Mouse (Mus musculus) MEL (cell line): ENCODE results near the gene Atf3. TPM values are rescaled to one million over a fixed set of nuclear protein-coding genes. Genes with fewer than 3 reads are reported as not detected.

ENCODE experiments used
- DNase-seq: peaks from one replicate; pipeline ENCODE4 v3.0.0; 2011; ENCODE audit warnings: low read depth, low spot score
- H3K27ac ChIP-seq: 2 replicates; pipeline ENCODE4 v1.5.1; 2012; ENCODE audit warnings: low read depth, mild to moderate bottlenecking, control low read depth, low read length, moderate library complexity; ENCODE audit not compliant: control insufficient read depth
- H3K27me3 ChIP-seq, 2 experiments: fragments of 150-350 bp in 1 of 2; sonication (generic) in 1 of 2; 2 replicates each; pipeline ENCODE4 v1.6.1; 2012; ENCODE audit warnings: low read length in 2 of 2, mild to moderate bottlenecking in 2 of 2, improper control_type of control experiment in 1 of 2, moderate library complexity in 1 of 2; ENCODE audit not compliant: insufficient read depth in 2 of 2, control insufficient read depth in 1 of 2
- H3K36me3 ChIP-seq, 2 experiments: 2 replicates each; pipeline ENCODE4 v1.6.1; 2012 to 2014; ENCODE audit warnings: low read length in 2 of 2, improper control_type of control experiment in 1 of 2, inconsistent platforms in 1 of 2, mild to moderate bottlenecking in 1 of 2; ENCODE audit not compliant: insufficient read depth in 2 of 2, control insufficient read depth in 1 of 2
- H3K4me1 ChIP-seq, 2 experiments: fragments of 150-350 bp in 1 of 2; sonication (generic) in 1 of 2; 2 replicates each; pipeline ENCODE4 v1.6.1; 2012; ENCODE audit warnings: low read length in 2 of 2, improper control_type of control experiment in 1 of 2, mild to moderate bottlenecking in 1 of 2; ENCODE audit not compliant: insufficient read depth in 2 of 2, control insufficient read depth in 1 of 2
- H3K4me3 ChIP-seq, 2 experiments: fragments of 150-350 bp in 1 of 2; sonication (generic) in 1 of 2; 2 replicates each; pipeline ENCODE4 v1.5.1; 2012; ENCODE audit warnings: low read depth in 2 of 2, low read length in 2 of 2, mild to moderate bottlenecking in 2 of 2, moderate library complexity in 2 of 2, control low read depth in 1 of 2, improper control_type of control experiment in 1 of 2; ENCODE audit not compliant: control insufficient read depth in 1 of 2, insufficient read depth in 1 of 2
- H3K79me2 ChIP-seq: 2 replicates; pipeline ENCODE4 v1.6.1; 2012; ENCODE audit warnings: mild to moderate bottlenecking, low read length, moderate library complexity; ENCODE audit not compliant: control insufficient read depth, poor library complexity, insufficient read depth
- H3K9ac ChIP-seq: 2 replicates; pipeline ENCODE4 v1.6.1; 2012; ENCODE audit warnings: low read depth, mild to moderate bottlenecking, control low read depth, low read length, moderate library complexity; ENCODE audit not compliant: control insufficient read depth, poor library complexity, severe bottlenecking
- H3K9me3 ChIP-seq: fragments of 150-350 bp; sonication (generic); replicated peaks from 2 replicates; pipeline ENCODE4 v1.6.1; 2012; ENCODE audit warnings: mild to moderate bottlenecking, low read length, improper control_type of control experiment, moderate library complexity; ENCODE audit not compliant: insufficient read depth
- BHLHE40 ChIP-seq: IDR thresholded peaks from 2 replicates; pipeline ENCODE4 v1.6.1; 2012; ENCODE audit warnings: low read depth, mild to moderate bottlenecking, inconsistent platforms, low read length, improper control_type of control experiment, borderline replicate concordance
- CHD2 ChIP-seq: IDR thresholded peaks from 2 replicates; pipeline ENCODE4 v1.6.1; 2011; ENCODE audit warnings: low read length, improper control_type of control experiment
- ELF1 ChIP-seq: IDR thresholded peaks from 2 replicates; pipeline ENCODE4 v1.6.1; 2014; ENCODE audit warnings: low read depth, mild to moderate bottlenecking, inconsistent platforms, low read length, improper control_type of control experiment, moderate library complexity
- ETS1 ChIP-seq: IDR thresholded peaks from 2 replicates; pipeline ENCODE4 v1.6.1; 2012; ENCODE audit warnings: low read depth, mild to moderate bottlenecking, inconsistent platforms, low read length, improper control_type of control experiment, moderate library complexity
- JUND ChIP-seq: IDR thresholded peaks from 2 replicates; pipeline ENCODE4 v1.6.1; 2011; ENCODE audit warnings: low read depth, mild to moderate bottlenecking, improper control_type of control experiment, low read length
- MAFK ChIP-seq: IDR thresholded peaks from 2 replicates; pipeline ENCODE4 v1.6.1; 2011; ENCODE audit warnings: low read depth, mild to moderate bottlenecking, low read length, improper control_type of control experiment, borderline replicate concordance
- MEF2A ChIP-seq: IDR thresholded peaks from 2 replicates; pipeline ENCODE4 v1.6.1; 2014; ENCODE audit warnings: low read depth, mild to moderate bottlenecking, inconsistent platforms, low read length, improper control_type of control experiment; ENCODE audit not compliant: poor library complexity, insufficient replicate concordance, severe bottlenecking; ENCODE audit errors: extremely low read depth
- MYC ChIP-seq: IDR thresholded peaks from 2 replicates; pipeline ENCODE4 v1.6.1; 2011; ENCODE audit warnings: low read depth, mild to moderate bottlenecking, low read length, improper control_type of control experiment, moderate library complexity
- NELFE ChIP-seq: IDR thresholded peaks from 2 replicates; pipeline ENCODE4 v1.6.1; 2011; ENCODE audit warnings: low read depth, low read length, improper control_type of control experiment
- RAD21 ChIP-seq: IDR thresholded peaks from 2 replicates; pipeline ENCODE4 v1.6.1; 2011; ENCODE audit warnings: mild to moderate bottlenecking, low read depth, low read length, improper control_type of control experiment
- RCOR1 ChIP-seq: IDR thresholded peaks from 2 replicates; pipeline ENCODE4 v1.6.1; 2012; ENCODE audit warnings: low read depth, mild to moderate bottlenecking, inconsistent platforms, low read length, improper control_type of control experiment
- SIN3A ChIP-seq: IDR thresholded peaks from 2 replicates; pipeline ENCODE4 v1.6.1; 2012; ENCODE audit warnings: low read length, improper control_type of control experiment, inconsistent platforms
- SMC3 ChIP-seq: IDR thresholded peaks from 2 replicates; pipeline ENCODE4 v1.6.1; 2011; ENCODE audit warnings: low read depth, low read length, improper control_type of control experiment
- TAL1 ChIP-seq: IDR thresholded peaks from 2 replicates; pipeline ENCODE4 v1.6.1; 2012; ENCODE audit warnings: mild to moderate bottlenecking, inconsistent platforms, low read length, moderate library complexity, mixed read lengths
- UBTF ChIP-seq: IDR thresholded peaks from 2 replicates; pipeline ENCODE4 v1.6.1; 2012; ENCODE audit warnings: low read depth, mild to moderate bottlenecking, inconsistent platforms, low read length, improper control_type of control experiment, moderate library complexity, borderline replicate concordance; ENCODE audit not compliant: insufficient read depth
- USF2 ChIP-seq, 2 experiments: IDR thresholded peaks; 2 replicates each; pipeline ENCODE4 v1.6.1; 2011 to 2012; ENCODE audit warnings: improper control_type of control experiment in 2 of 2, low read length in 2 of 2, borderline replicate concordance in 1 of 2, inconsistent platforms in 1 of 2, low read depth in 1 of 2, mild to moderate bottlenecking in 1 of 2; ENCODE audit not compliant: insufficient read depth in 1 of 2
- ZC3H11A ChIP-seq: IDR thresholded peaks from 2 replicates; pipeline ENCODE4 v1.6.1; 2012; ENCODE audit warnings: low read depth, mild to moderate bottlenecking, inconsistent platforms, low read length, improper control_type of control experiment
- ZKSCAN1 ChIP-seq: IDR thresholded peaks from 2 replicates; pipeline ENCODE4 v1.6.1; 2012; ENCODE audit warnings: low read depth, mild to moderate bottlenecking, inconsistent platforms, low read length, improper control_type of control experiment, moderate library complexity
- ZNF384 ChIP-seq: IDR thresholded peaks from 2 replicates; pipeline ENCODE4 v1.6.1; 2012; ENCODE audit warnings: low read depth, mild to moderate bottlenecking, inconsistent platforms, low read length, improper control_type of control experiment
- polyA plus RNA-seq, 2 experiments: library from polyadenylated mRNA; stranded (reverse) in 1 of 2; unstranded in 1 of 2; fragments of >175 nt in 1 of 2; fragments of >200 nt in 1 of 2; gene quantifications; 2 replicates each; pipeline versions ENCODE4 v1.2.1 to v1.2.4; 2012; ENCODE audit warnings: low replicate concordance in 2 of 2, low read depth in 1 of 2; ENCODE audit not compliant: insufficient read length in 2 of 2, insufficient read depth in 1 of 2, missing spikeins in 1 of 2
- total RNA-seq: library from RNA; depleted of rRNA; stranded (reverse); fragments of 300-350 nt; gene quantifications from 2 replicates; pipeline ENCODE4 v1.2.3, GENCODE M21; 2012

Gene Atf3
- total and polyA plus RNA-seq, 3 experiments, result 0.46 to 1.4 TPM; not detected in 1

DNA sequence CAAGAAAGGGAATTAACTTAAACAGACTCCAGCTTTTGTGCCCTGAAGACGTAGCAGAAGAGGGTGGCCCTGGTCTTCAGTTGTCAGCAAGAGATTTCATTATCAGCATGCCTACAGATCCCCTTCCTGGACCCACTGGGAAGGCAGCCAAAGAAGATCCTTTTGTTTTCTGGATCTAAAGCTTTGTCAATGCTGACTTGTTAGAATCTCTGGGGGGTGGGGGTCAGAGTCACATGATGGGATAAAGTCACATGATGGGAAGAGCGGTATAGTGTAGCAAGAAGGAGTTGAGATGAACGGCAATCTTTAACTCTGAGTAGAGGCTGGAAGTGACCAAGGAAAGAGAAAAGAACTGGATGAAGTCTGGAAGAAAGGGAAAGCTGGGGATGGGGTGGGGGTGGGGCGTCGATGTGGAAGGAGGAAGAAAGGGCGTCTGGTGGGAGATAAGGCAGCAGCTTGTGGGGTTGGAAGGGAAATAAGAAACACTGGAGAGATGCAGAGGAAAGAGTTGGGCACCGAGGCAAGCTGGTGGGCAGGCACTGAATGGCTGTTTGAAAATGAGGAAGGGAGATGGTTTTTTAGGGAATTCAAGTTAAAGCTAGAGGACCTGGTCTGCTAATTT lies 78.9 kb downstream of the Atf3 start (continued):
- TF ChIP-seq ETS1 (peak; percentile 71), ZNF384 (no peak), ELF1 (peak; percentile 43)

DNA sequence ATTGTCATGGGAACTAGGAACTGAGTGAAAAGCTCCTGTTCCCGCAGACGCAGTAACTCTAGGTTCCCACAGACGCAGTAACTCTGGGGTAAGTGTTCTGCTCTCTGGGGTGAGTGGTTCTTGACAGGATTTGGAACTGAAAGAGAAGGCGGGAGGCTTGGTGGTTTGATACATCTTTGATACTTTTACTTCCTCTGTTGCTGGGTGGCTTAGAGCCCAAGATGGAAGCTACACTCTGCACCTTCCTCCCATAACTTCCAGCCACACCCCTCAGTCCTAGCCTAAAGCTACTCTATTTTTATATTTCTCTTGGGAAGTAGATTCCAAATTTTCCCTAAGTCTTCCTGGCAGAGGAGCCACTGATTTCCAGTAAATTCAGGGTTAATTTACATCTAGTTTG lies 79.4 kb downstream of the Atf3 start:
- H3K79me2 ChIP-seq, result no peaks in the 10 kb centered on the region
- peaks cover 5 to 29% of the 10 kb centered on the region in 2 experiments for H3K4me1 ChIP-seq
- H3K27me3 ChIP-seq, result no peaks in the 10 kb centered on the region
- H3K9me3 ChIP-seq, result no peaks in the 10 kb centered on the region
- H3K4me3 ChIP-seq, result no peak overlapping the region
- H3K9ac ChIP-seq, result no peak overlapping the region
- H3K27ac ChIP-seq, result peak overlapping the region; percentile 79
- no peak for TF ChIP-seq JUND
- TF ChIP-seq RCOR1, result peak; percentile 3; the same call in 1 of the 2 replicates
- TF ChIP-seq ZC3H11A, result no peak
- peak; percentile 68 for DNase-seq
- H3K36me3 ChIP-seq, result peaks cover 0 to 15% of the 10 kb centered on the region in 2 experiments; a peak in 2 of 4 replicates

DNA sequence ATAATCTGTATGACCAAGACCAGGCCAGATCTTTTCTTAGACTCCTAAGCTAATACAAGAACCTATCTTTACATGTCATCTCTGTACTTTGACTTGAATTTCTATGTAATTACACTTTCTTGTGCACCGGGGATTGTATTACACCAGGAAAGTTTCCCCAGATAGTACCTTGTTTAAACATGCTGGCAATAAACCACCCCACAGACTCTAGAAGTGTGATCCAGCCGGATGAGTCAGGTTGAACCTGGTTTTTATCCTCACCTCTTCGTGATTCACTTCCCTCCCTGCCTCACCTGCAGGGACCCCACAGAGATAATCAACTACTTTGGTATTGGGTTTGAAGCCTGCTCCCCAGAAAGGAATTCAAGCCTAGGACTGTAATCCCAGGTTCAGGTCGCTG lies 82.4 kb downstream of the Atf3 start:
- H3K27me3 ChIP-seq, result no peaks in the 10 kb centered on the region
- H3K79me2 ChIP-seq, result no peaks in the 10 kb centered on the region
- DNase-seq, result no peak
- H3K27ac ChIP-seq, result no peak overlapping the region
- TF ChIP-seq ZKSCAN1, result no peak
- no peak for TF ChIP-seq RCOR1
- TF ChIP-seq ZC3H11A, result no peak
- TF ChIP-seq SMC3, result no peak
- no peak for TF ChIP-seq ETS1
- TF ChIP-seq RAD21, result no peak
- no peak for TF ChIP-seq UBTF
- no peak for TF ChIP-seq MEF2A
- TF ChIP-seq MAFK, result no peak
- TF ChIP-seq USF2 (IDR thresholded peaks at IDR 0.05; ENCODE audit: borderline replicate concordance in 1 of 2, insufficient read depth in 1 of 2, low read depth in 1 of 2, low read length in 2 of 2), result no peak
- TF ChIP-seq NELFE, result no peak
- TF ChIP-seq BHLHE40, result no peak
- TF ChIP-seq CHD2, result no peak
- TF ChIP-seq MYC, result no peak
- no peak for TF ChIP-seq SIN3A
- no peak for TF ChIP-seq TAL1
- H3K36me3 ChIP-seq, result peaks cover 0 to 27% of the 10 kb centered on the region in 2 experiments; a peak in 2 of 4 replicates
- H3K4me3 ChIP-seq, result no peak overlapping the region
- no peaks in the 10 kb centered on the region for H3K9me3 ChIP-seq
- peaks cover 14 to 47% of the 10 kb centered on the region in 2 experiments for H3K4me1 ChIP-seq
- no peak overlapping the region for H3K9ac ChIP-seq
